Mouse (Mus musculus) embryonic fibroblast, embryonic 13.5 days (primary cell): Measurements from ENCODE around the gene Elane. TPM values are rescaled to one million over a fixed set of nuclear protein-coding genes. Genes with fewer than 3 reads are reported as not detected.

Source experiments
- H3K27ac ChIP-seq: 2 replicates; pipeline ENCODE4 v1.5.1; 2012; ENCODE audit warnings: low read length, control low read depth, inconsistent platforms; ENCODE audit not compliant: insufficient read depth
- H3K4me1 ChIP-seq: 2 replicates; pipeline ENCODE4 v1.6.1; 2011; ENCODE audit warnings: low read length; ENCODE audit not compliant: control insufficient read depth, insufficient read depth
- H3K4me3 ChIP-seq: 2 replicates; pipeline ENCODE4 v1.5.1; 2011; ENCODE audit warnings: mild to moderate bottlenecking, control low read depth, low read length; ENCODE audit not compliant: insufficient read depth
- CTCF ChIP-seq: IDR thresholded peaks from 2 replicates; pipeline ENCODE4 v1.5.1; 2011; ENCODE audit warnings: mild to moderate bottlenecking, control low read depth, low read length, moderate library complexity, borderline replicate concordance; ENCODE audit not compliant: insufficient read depth
- POLR2A ChIP-seq: IDR thresholded peaks from 2 replicates; pipeline ENCODE4 v1.6.1; 2011; ENCODE audit warnings: low read depth, mild to moderate bottlenecking, control low read depth, low read length, moderate library complexity
- polyA plus RNA-seq: library from polyadenylated mRNA; stranded (reverse); fragments of >200 nt; gene quantifications from 2 replicates; pipeline ENCODE4 v1.2.4, GENCODE M21; 2011; ENCODE audit warnings: low read depth; ENCODE audit not compliant: missing spikeins, insufficient read length

The Elane gene
- polyA plus RNA-seq, 1 experiment, result not detected

- H3K4me3 ChIP-seq, result no peak overlapping the region
- TF ChIP-seq POLR2A, result no peak
- no peak for TF ChIP-seq CTCF
- H3K4me1 ChIP-seq, result no peaks in the 10 kb centered on the region
- no peak overlapping the region for H3K27ac ChIP-seq
Measured at GRCm38 (mm10) chr10:79896306-79896705, 10.3 kb downstream of the Elane start.

- TF ChIP-seq POLR2A, result no peak
- no peak overlapping the region for H3K4me3 ChIP-seq
- no peak overlapping the region for H3K27ac ChIP-seq
- H3K4me1 ChIP-seq, result no peaks in the 10 kb centered on the region
Measured at GRCm38 (mm10) chr10:79896814-79897213, 10.8 kb downstream of the Elane start.

- TF ChIP-seq CTCF (no peak), POLR2A (no peak)
- H3K4me1 ChIP-seq, result no peaks in the 10 kb centered on the region
- no peak overlapping the region for H3K27ac ChIP-seq
- H3K4me3 ChIP-seq, result no peak overlapping the region
Measured at GRCm38 (mm10) chr10:79897316-79898245, 11.5 kb downstream of the Elane start.

- TF ChIP-seq POLR2A (no peak), CTCF (peak; percentile 36; the same call in 1 of the 2 replicates)
Measured at GRCm38 (mm10) chr10:79900951-79901410, 14.9 kb downstream of the Elane start.

GRCm38 (mm10) chr10:79906712-79907111 is 20.7 kb downstream of the Elane start:
- Histone ChIP-seq H3K27ac (no peak overlapping the region), H3K4me3 (no peak overlapping the region), H3K4me1 (0 out of 2 replicates have a peak, but pooled peaks cover 4% of the 10 kb centered on the region)
- TF ChIP-seq POLR2A, result no peak
- no peak for TF ChIP-seq CTCF

More at GRCm38 (mm10) chr10:79900951-79901410, 14.9 kb downstream of the Elane start:
- Histone ChIP-seq H3K4me1 (no peaks in the 10 kb centered on the region), H3K4me3 (no peak overlapping the region), H3K27ac (no peak overlapping the region)

- H3K4me1 ChIP-seq, result 0 out of 2 replicates have a peak, but pooled peaks cover 4% of the 10 kb centered on the region
- no peak for TF ChIP-seq POLR2A
- TF ChIP-seq CTCF, result no peak
- no peak overlapping the region for H3K4me3 ChIP-seq
- H3K27ac ChIP-seq, result no peak overlapping the region
Measured at GRCm38 (mm10) chr10:79907415-79907814, 21.4 kb downstream of the Elane start.

GRCm38 (mm10) chr10:79908167-79909091 is 22.4 kb downstream of the Elane start, which contains the start of gene Med16:
TSS of gene Med16 (minus strand) at chr10:79908923.
- TF ChIP-seq POLR2A, result no peak
- no peak for TF ChIP-seq CTCF
- Histone ChIP-seq H3K4me1 (0 out of 2 replicates have a peak, but pooled peaks cover 4% of the 10 kb centered on the region), H3K27ac (peak within 1 kb of the TSS; percentile 94), H3K4me3 (peak within 1 kb of the TSS; percentile 74)

- Histone ChIP-seq H3K4me3 (no peak overlapping the region), H3K27ac (no peak overlapping the region), H3K4me1 (0 out of 2 replicates have a peak, but pooled peaks cover 4% of the 10 kb centered on the region)
- TF ChIP-seq CTCF (no peak), POLR2A (peak; percentile 12; the same call in 1 of the 2 replicates)
Measured at GRCm38 (mm10) chr10:79909092-79909922, 23.3 kb downstream of the Elane start.

- TF ChIP-seq CTCF (no peak), POLR2A (no peak)
- peaks cover 4% of the 10 kb centered on the region; the same call in 1 of the 2 replicates for H3K4me1 ChIP-seq
- H3K4me3 ChIP-seq, result no peak within 1 kb of the TSS
- no peak within 1 kb of the TSS for H3K27ac ChIP-seq
Measured at GRCm38 (mm10) chr10:79910556-79910955, 24.5 kb downstream of the Elane start, which contains the start of gene Gm26602. TSS of gene Gm26602 (plus strand) at chr10:79910856.
